Mouse (Mus musculus): ENCODE results near the gene Clpb. TPM values are rescaled to one million over a fixed set of nuclear protein-coding genes. Genes with fewer than 3 reads are reported as not detected.

Gene Clpb
- polyA plus RNA-seq, 1 experiment = 25.7 TPM

- H3K4me3 ChIP-seq (ENCODE audit: insufficient read depth, low read length) = no peak overlapping the region
- TF ChIP-seq POLR2A (IDR thresholded peaks at IDR 0.05; ENCODE audit: low read depth, low read length) (no peak), CTCF (IDR thresholded peaks at IDR 0.05; ENCODE audit: borderline replicate concordance, insufficient read depth, low read length) (no peak)
- H3K4me1 ChIP-seq (ENCODE audit: control insufficient read depth, insufficient read depth, low read length) = no peaks in the 10 kb centered on the region
- no peak overlapping the region for H3K27ac ChIP-seq (ENCODE audit: insufficient read depth, low read length)
Measured at GRCm38 (mm10) chr7:101633629-101634177, 29.7 kb upstream of the Clpb start.

GRCm38 (mm10) chr7:101634513-101634912, 28.9 kb upstream of the Clpb start:
- TF ChIP-seq POLR2A (IDR thresholded peaks at IDR 0.05; ENCODE audit: low read depth, low read length) = no peak
- no peak for TF ChIP-seq CTCF (IDR thresholded peaks at IDR 0.05; ENCODE audit: borderline replicate concordance, insufficient read depth, low read length)
- no peaks in the 10 kb centered on the region for H3K4me1 ChIP-seq (ENCODE audit: control insufficient read depth, insufficient read depth, low read length)
- H3K27ac ChIP-seq (ENCODE audit: insufficient read depth, low read length) = no peak overlapping the region
- H3K4me3 ChIP-seq (ENCODE audit: insufficient read depth, low read length) = no peak overlapping the region

- TF ChIP-seq POLR2A (IDR thresholded peaks at IDR 0.05; ENCODE audit: low read depth, low read length) (no peak), CTCF (IDR thresholded peaks at IDR 0.05; ENCODE audit: borderline replicate concordance, insufficient read depth, low read length) (no peak)
- Histone ChIP-seq H3K4me1 (ENCODE audit: control insufficient read depth, insufficient read depth, low read length) (no peaks in the 10 kb centered on the region), H3K4me3 (ENCODE audit: insufficient read depth, low read length) (no peak overlapping the region), H3K27ac (ENCODE audit: insufficient read depth, low read length) (no peak overlapping the region)
Measured at GRCm38 (mm10) chr7:101636056-101636455, 27.4 kb upstream of the Clpb start.

GRCm38 (mm10) chr7:101643879-101644278, 19.6 kb upstream of the Clpb start:
- Histone ChIP-seq H3K4me3 (ENCODE audit: insufficient read depth, low read length) (no peak overlapping the region), H3K4me1 (ENCODE audit: control insufficient read depth, insufficient read depth, low read length) (no peaks in the 10 kb centered on the region), H3K27ac (ENCODE audit: insufficient read depth, low read length) (no peak overlapping the region)
- TF ChIP-seq CTCF (IDR thresholded peaks at IDR 0.05; ENCODE audit: borderline replicate concordance, insufficient read depth, low read length) (no peak), POLR2A (IDR thresholded peaks at IDR 0.05; ENCODE audit: low read depth, low read length) (no peak)

GRCm38 (mm10) chr7:101649729-101650128, 13.7 kb upstream of the Clpb start:
- no peak for TF ChIP-seq POLR2A (IDR thresholded peaks at IDR 0.05; ENCODE audit: low read depth, low read length)
- no peak for TF ChIP-seq CTCF (IDR thresholded peaks at IDR 0.05; ENCODE audit: borderline replicate concordance, insufficient read depth, low read length)
- no peak overlapping the region for H3K27ac ChIP-seq (ENCODE audit: insufficient read depth, low read length)
- H3K4me3 ChIP-seq (ENCODE audit: insufficient read depth, low read length) = no peak overlapping the region
- H3K4me1 ChIP-seq (ENCODE audit: control insufficient read depth, insufficient read depth, low read length) = no peaks in the 10 kb centered on the region

GRCm38 (mm10) chr7:101650565-101650964, 12.9 kb upstream of the Clpb start:
- no peak for TF ChIP-seq POLR2A (IDR thresholded peaks at IDR 0.05; ENCODE audit: low read depth, low read length)
- no peak for TF ChIP-seq CTCF (IDR thresholded peaks at IDR 0.05; ENCODE audit: borderline replicate concordance, insufficient read depth, low read length)
- Histone ChIP-seq H3K27ac (ENCODE audit: insufficient read depth, low read length) (no peak overlapping the region), H3K4me1 (ENCODE audit: control insufficient read depth, insufficient read depth, low read length) (no peaks in the 10 kb centered on the region), H3K4me3 (ENCODE audit: insufficient read depth, low read length) (no peak overlapping the region)

- Histone ChIP-seq H3K4me3 (ENCODE audit: insufficient read depth, low read length) (no peak overlapping the region), H3K4me1 (ENCODE audit: control insufficient read depth, insufficient read depth, low read length) (no peaks in the 10 kb centered on the region), H3K27ac (ENCODE audit: insufficient read depth, low read length) (no peak overlapping the region)
- TF ChIP-seq POLR2A (IDR thresholded peaks at IDR 0.05; ENCODE audit: low read depth, low read length) = no peak
- no peak for TF ChIP-seq CTCF (IDR thresholded peaks at IDR 0.05; ENCODE audit: borderline replicate concordance, insufficient read depth, low read length)
Measured at GRCm38 (mm10) chr7:101653681-101654209, 9.7 kb upstream of the Clpb start.

GRCm38 (mm10) chr7:101654936-101655335, 8.5 kb upstream of the Clpb start:
- TF ChIP-seq POLR2A (IDR thresholded peaks at IDR 0.05; ENCODE audit: low read depth, low read length) = no peak
- no peak for TF ChIP-seq CTCF (IDR thresholded peaks at IDR 0.05; ENCODE audit: borderline replicate concordance, insufficient read depth, low read length)
- Histone ChIP-seq H3K4me3 (ENCODE audit: insufficient read depth, low read length) (no peak overlapping the region), H3K4me1 (ENCODE audit: control insufficient read depth, insufficient read depth, low read length) (no peaks in the 10 kb centered on the region), H3K27ac (ENCODE audit: insufficient read depth, low read length) (no peak overlapping the region)

GRCm38 (mm10) chr7:101662006-101662405, 1.4 kb upstream of the Clpb start:
- no peak for TF ChIP-seq CTCF (IDR thresholded peaks at IDR 0.05; ENCODE audit: borderline replicate concordance, insufficient read depth, low read length)
- no peak for TF ChIP-seq POLR2A (IDR thresholded peaks at IDR 0.05; ENCODE audit: low read depth, low read length)
- no peak overlapping the region for H3K4me3 ChIP-seq (ENCODE audit: insufficient read depth, low read length)
- H3K27ac ChIP-seq (ENCODE audit: insufficient read depth, low read length) = no peak overlapping the region
- peaks cover 5% of the 10 kb centered on the region; the same call in 1 of the 2 replicates for H3K4me1 ChIP-seq (ENCODE audit: control insufficient read depth, insufficient read depth, low read length)

- H3K4me3 ChIP-seq (ENCODE audit: insufficient read depth, low read length) = no peak overlapping the region
- no peak for TF ChIP-seq POLR2A (IDR thresholded peaks at IDR 0.05; ENCODE audit: low read depth, low read length)
- peak; percentile 41; the same call in 1 of the 2 replicates for TF ChIP-seq CTCF (IDR thresholded peaks at IDR 0.05; ENCODE audit: borderline replicate concordance, insufficient read depth, low read length)
- no peak overlapping the region for H3K27ac ChIP-seq (ENCODE audit: insufficient read depth, low read length)
- peaks cover 5% of the 10 kb centered on the region; the same call in 1 of the 2 replicates for H3K4me1 ChIP-seq (ENCODE audit: control insufficient read depth, insufficient read depth, low read length)
Measured at GRCm38 (mm10) chr7:101666581-101666980, 3.1 kb downstream of the Clpb start.

All from embryonic fibroblast, embryonic 13.5 days (primary cell).